In the genomic region with DNA sequence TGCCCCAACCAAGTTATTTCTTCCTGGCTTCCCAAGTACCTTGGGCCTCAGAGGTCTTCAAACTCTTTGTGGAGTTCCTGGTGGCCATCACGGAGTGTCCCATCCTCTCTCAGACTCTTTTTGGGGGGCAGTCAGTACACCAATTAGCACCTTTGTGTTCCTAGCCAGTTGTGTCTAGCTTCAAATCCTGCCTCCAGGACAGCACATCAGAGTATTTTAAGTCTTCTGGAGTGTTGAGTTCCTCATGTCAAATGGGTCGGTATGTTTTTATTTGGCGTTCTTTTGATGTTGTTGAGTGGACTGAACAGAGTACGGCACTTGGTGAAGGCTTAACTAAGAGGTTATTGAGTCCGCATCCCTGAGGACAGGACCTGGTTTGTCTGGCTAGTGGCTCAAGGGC, we compare ENCODE assay signal across 8 mouse cellular contexts. TPM values are rescaled to one million over a fixed set of nuclear protein-coding genes. Genes with fewer than 3 reads are reported as not detected.
DNase-seq lines count a peak whose midpoint lies in the region; ATAC-seq and TF ChIP-seq lines count a peak whose summit lies in the region.

No protein-coding gene starts in this region.

- peak; percentile 34 for DNase-seq in cerebellum, adult 9-11 months
- no peak for DNase-seq in cerebellum, postnatal 10 days
- no peak for DNase-seq in spleen, adult 2 months (ENCODE audit: low read depth in 1 of 2, low spot score in 2 of 2)
- DNase-seq in spleen, postnatal 10 days (ENCODE audit: low spot score in 2 of 2) = no peak
- DNase-seq in ovary, postnatal 14 days (ENCODE audit: low spot score) = no peak
- no peak for DNase-seq in retina, embryonic 14.5 days (ENCODE audit: low spot score)
- no peak for DNase-seq in frontal cortex, postnatal 25 days (ENCODE audit: low spot score in 2 of 2)

- H3K27ac ChIP-seq in spleen, adult 2 months (ENCODE audit: insufficient read depth, low read length) = peak overlapping the region; percentile 86
- peak overlapping the region; percentile 78; the same call in 1 of the 2 replicates for H3K27ac ChIP-seq in limb, embryonic 15.5 days

- TF ChIP-seq POLR2A in spleen, adult 2 months (IDR thresholded peaks at IDR 0.05; ENCODE audit: low read depth, low read length) = no peak

- peak overlapping the region; percentile 60 for H3K4me3 ChIP-seq in spleen, adult 2 months (ENCODE audit: extremely low read depth, insufficient read depth, insufficient read length)
- peak overlapping the region; percentile 92 for H3K4me3 ChIP-seq in limb, embryonic 15.5 days

- no peak overlapping the region; the same call in 1 of the 2 replicates for H3K9ac ChIP-seq in limb, embryonic 15.5 days

- H3K27me3 ChIP-seq in spleen, adult 2 months (ENCODE audit: control insufficient read depth, insufficient read depth, low read length) = no peaks in the 10 kb centered on the region
- H3K27me3 ChIP-seq in limb, embryonic 15.5 days = no peaks in the 10 kb centered on the region

- no peak for ATAC-seq in limb, embryonic 15.5 days (ENCODE audit: insufficient number of reproducible peaks, low FRiP score, low TSS enrichment, low read depth)

- no peaks in the 10 kb centered on the region; the same call in 1 of the 2 replicates for H3K36me3 ChIP-seq in spleen, adult 2 months (ENCODE audit: control insufficient read depth, insufficient read depth, low read length)
- H3K36me3 ChIP-seq in limb, embryonic 15.5 days = no peaks in the 10 kb centered on the region

- H3K4me1 ChIP-seq in spleen, adult 2 months (ENCODE audit: control insufficient read depth, insufficient read depth, insufficient read length) = peaks cover 22% of the 10 kb centered on the region; the same call in 1 of the 2 replicates
- H3K4me1 ChIP-seq in limb, embryonic 15.5 days = peaks cover 54% of the 10 kb centered on the region

- TF ChIP-seq CTCF in spleen, adult 2 months (IDR thresholded peaks at IDR 0.05; ENCODE audit: extremely low read depth, insufficient read depth, insufficient read length, insufficient replicate concordance) = no peak

- WGBS in spleen, adult 2 months = 63% methylated on average over 5 of the region's 5 CpGs
- WGBS in limb, embryonic 15.5 days = 58% methylated on average over 5 of the region's 5 CpGs

- H3K9me3 ChIP-seq in limb, embryonic 15.5 days = no peaks in the 10 kb centered on the region

- peak overlapping the region; percentile 74 for H3K4me2 ChIP-seq in limb, embryonic 15.5 days

RNA-seq across cellular contexts. Expression of a gene that starts 0.5 kb away (rescaled TPM):
- 115 and 171 TPM in 2 replicates for polyA plus RNA-seq in spleen, adult 2 months (2012; rRNA removed)
- polyA plus RNA-seq in limb, embryonic 15.5 days (2015; fragmentation: Nextera tagmentation; extraction: Ambion mirVana) = 113 and 120 TPM in 2 replicates

RNA-seq across cellular contexts. Expression of a gene that starts 4.7 kb away (rescaled TPM):
- 129 and 155 TPM in 2 replicates for polyA plus RNA-seq in spleen, adult 2 months (2012; rRNA removed)
- 33.3 and 34.5 TPM in 2 replicates for polyA plus RNA-seq in limb, embryonic 15.5 days (2015; fragmentation: Nextera tagmentation; extraction: Ambion mirVana)
